Mouse (Mus musculus): ENCODE data around the gene Insrr.
"Not testable (repeated sequence)": the region's sequence is repeated elsewhere in the genome, so short reads cannot be mapped to it uniquely, and the experiment has no call there.

Gene Insrr

DNA sequence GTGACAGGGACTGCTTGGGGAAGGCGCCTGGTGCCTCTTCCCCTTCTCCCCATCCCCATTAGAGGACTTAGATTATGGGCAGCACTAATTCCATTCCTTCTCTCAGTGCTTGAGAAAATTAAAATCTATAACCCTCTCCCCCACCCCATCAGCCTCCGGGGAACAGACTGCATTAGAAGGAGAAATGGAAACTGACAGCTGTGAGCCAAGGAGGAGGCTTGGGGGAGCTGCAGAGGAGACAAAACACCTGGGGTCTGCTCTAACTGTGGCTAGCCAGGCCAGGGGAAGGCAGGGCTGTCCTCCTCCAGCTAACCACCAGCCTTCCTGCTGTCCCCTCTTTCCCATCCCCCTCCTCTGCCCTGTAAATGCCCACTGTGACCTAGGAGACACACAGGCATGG lies 17.7 kb upstream of the Insrr start:
- DNase-seq: no peak

DNA sequence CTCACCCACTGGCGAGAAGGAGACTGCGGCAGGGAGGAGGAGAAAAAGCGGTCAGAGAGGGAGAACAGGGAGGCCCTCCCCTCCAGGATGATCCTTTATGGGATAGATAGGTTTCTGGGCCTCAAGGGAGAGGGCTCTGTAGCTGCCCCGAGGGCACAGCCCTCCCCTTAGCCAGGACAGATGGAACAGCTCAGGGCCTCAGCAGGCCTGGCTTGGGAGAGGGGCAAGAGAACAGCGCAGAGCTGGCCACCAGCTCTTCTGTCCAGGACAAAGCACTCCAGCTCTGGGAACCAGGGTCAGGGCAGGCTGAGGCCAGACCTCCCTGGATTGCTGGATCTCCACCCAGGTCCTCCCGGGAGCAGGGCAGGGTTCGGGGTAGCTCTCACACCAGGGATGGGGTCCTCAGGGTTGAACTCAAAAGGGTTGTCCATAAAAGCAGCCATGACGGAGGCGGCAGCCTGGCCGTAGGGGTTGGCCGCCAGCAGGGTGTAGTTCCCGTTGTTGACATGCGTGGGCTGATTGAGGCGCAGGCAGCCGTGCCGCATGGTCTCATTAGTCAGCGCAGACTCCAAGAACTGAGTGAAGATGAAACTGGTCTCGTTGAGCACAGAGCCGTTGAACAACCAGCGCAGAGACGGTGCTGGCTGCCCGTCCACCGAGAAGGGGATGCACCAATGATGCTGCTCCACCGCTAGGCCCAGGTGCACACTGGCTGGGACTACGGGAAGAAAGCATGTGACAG lies 13.3 kb upstream of the Insrr start:
- no peak for DNase-seq

DNA sequence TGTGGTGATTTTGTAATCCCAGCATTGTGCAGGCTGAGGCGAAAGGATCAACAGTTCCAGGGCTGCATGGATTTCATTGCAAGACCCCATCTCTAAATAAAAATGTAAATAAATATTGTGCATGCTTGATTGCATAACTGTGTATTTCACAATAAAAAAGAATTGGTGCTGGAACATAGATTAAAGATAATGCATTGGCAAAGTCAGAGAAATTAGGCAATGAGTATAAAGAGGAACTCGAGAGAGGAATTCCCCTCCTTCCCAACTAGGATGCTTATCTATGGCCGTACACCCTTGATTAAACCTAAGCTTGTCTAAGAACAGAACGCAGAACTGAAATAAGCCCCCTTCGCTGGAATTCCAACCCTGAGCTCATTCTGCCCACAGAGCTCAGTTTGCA lies 11.6 kb upstream of the Insrr start:
- no peak for DNase-seq

DNA sequence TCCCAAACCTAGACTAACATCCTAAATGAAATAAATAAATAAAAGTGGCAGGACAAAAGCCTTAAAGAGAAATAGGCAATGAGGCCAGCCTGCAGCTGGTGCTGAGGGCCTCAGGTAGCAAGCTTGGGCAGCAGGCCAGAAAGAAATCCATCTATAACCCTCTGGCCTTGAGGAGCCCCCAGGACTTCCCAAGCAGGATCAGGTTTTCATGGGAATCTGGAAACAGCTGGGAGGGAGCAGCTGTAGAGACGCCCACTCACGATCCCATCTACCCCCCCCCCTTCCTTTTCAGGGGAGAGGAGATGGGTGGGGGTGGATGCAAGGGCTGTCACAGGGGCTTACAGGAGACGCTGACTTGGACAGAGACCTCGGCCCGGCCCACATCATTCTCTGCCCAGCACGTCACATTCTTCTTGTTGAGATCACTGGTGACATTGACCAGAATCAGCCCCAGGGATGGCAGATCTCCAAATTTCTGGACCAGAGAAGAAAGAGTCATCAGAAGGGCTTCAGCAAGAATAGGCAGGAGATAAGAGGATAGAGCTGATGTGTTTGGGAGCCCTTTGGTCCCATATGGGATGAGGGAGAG lies 11.0 kb upstream of the Insrr start:
- DNase-seq: no peak

DNA sequence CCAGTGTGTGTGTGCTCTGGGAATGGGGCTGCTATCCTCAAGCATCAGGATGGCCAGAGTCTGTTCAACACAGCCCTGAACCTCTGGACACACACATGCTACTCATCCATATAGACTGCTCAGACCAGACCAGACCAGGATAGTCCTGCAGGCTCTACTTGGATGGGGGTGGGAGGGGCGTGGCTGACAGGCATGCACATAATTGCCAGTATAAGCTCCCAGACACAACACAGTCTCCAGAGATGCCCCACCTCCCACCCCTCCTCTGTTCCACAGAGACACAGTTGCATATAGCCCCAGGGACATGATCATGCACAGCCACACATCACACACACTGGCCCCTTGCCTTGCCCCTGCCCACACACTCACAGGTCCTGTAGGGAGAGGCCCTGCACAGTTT lies 7.5 kb upstream of the Insrr start:
- no peak for DNase-seq

DNA sequence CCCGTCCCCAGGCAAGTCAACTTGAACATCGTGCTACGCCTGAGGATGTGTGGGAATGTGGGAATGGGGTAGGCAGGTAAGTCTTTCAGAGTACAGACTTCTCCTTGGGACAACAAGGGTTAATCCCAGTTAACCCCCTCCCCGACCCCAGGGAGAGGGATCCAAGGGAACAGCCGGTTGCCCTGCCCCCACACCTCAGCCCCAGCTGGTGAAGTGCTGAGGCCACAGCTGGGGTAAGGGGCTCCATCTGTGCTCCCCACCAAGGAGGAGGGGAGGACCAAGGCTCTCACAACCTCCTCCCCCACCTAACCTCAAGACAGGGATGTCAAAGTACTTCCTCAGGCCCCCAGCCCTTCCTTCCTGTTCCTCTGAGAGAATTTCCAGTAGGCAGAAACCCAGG lies 7.0 kb upstream of the Insrr start:
- DNase-seq: no peak

DNA sequence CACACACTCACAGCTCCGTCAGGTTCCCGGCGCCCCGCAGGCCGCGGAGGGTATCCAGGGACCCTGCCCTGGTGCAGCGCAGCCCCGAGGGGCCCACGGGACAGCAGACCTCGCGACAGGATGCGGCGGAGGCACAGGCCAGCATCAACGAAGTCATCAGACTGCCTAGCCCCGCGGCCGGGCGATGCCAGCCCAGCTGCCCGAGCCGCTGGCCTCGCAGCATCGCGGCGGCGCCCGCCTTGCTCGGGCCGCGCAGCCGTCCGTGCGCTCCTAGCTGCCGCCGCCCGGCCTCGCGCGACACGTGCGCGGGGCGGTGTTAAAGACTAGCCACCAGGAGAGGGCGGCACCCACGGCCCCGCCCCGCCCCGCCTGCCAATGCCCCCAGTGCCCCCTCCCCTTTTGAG lies 1.8 kb upstream of the Insrr start, which contains the start of gene Ntrk1:
Ntrk1 (minus strand) TSS at position 241 of the 404 bp plus-strand sequence.
- no peak for DNase-seq

DNA sequence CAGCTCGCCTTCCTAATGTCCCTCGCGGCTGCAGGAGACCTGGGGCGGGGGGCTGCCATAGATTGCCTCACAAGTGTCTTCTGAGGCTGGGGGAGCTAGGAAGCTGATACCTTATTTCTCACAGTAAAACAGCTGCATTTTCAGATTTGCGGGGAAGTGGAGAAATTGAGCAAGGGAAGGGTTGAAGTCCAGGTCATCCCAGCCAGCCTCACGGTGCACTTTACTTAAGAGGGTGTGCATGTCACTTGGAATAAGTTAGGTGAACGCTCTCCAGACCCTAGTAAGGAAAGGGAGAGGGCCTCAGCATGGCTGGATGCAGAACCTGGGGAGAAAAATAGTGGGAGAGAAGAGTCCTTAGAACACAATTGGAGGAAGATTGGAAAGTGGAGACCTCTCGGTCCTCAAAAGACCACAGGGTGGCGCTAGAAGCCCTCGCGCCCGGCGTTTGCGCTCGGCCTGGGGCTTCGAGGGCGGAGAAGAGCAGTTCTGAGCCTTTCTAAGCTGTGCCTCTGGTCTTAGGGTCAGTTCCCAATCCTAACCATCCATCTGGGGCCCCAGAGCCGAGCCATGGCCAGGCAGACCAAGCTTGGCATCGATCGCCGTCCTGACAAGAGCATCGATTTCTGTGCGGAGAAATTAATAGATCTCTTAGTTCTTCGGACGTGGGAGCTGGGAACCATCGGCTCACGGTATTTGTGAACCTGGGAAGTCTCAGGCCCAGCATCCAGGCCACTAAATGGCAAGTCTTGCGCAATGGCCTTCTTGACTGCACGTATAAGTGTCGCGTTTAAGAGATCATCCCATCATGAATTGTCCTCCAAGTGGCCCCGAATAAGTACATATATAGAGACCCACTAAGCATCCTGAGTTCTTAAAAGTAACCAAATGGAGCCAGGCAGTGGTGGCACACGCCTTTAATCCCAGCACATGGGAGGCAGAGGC lies 1.1 kb upstream of the Insrr start:
- peak in 1 of 2 experiments; percentile 41 for DNase-seq

DNA sequence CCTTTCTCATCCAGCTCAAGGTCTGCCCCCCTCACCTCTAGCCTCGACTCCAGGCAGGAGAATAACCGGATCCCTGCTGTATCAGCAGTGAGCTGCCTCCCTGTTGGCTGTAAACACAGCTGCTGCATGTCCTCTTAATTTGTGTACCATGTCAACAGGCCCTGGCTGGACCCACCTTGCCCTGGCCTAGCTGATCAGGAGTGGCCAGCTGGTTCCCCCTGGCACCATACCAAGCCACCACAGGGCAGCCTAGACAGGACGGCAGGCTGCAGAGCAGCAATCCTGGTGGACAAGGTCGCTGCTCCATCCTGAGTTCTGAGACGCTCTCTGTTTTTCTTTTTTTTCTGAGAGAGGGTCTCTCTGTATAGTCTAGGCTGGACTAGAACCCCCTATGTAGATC lies 4.9 kb downstream of the Insrr start:
- DNase-seq: no peak

DNA sequence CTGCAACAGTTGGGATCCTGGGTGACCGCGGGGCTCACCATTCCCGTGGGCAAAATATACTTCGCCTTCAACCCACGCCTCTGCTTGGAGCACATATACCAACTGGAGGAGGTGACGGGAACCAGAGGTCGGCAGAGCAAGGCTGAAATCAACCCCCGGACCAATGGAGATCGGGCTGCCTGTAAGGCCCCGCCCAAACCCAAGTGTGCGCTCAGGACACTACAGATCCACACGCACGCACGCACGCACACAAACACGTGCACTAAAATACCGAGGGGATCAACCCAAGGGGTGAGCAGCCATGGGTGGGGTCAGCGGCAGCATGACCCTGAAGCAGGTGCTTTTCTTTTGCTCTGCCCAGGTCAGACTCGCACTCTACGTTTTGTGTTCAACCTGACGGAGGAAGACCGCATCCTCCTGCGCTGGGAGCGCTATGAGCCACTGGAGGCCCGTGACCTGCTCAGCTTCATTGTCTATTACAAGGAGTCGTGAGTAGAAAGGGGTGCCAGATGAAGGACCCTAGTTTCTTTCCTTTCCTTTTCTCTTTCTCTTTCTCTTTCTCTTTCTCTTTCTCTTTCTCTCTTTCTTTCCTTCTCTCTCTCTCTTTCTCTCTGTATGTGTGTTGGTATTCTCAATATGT lies 7.4 kb downstream of the Insrr start:
- DNase-seq: peak in 1 of 2 experiments; percentile 8

DNA sequence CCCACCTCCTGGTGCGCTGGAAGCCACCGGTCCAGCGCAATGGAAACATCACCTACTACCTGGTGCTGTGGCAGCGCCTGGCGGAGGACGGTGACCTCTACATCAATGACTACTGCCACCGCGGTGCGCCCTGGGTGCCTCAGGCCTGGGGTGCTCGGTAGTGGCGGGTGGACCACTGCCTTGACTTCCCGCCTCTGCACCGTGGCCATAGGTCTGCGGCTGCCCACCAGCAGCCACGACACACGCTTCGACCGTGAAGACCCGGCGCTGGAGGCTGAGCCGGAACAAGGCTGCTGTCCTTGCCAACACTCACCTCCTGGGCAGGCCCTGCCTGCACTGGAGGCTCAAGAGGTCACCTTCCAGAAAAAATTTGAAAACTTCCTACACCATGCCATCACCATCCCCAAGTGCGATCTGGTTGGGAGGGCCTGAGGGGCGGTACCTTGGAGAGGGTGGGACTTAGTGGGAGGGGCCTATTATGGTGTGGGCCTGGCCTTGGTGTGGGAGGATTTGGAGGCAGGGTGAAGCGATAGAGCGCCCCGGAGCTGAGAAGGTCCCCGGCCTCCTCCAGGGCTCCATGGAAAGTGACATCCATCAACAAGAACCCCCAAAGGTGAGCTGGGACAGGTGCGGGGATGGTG lies 12.7 kb downstream of the Insrr start:
- DNase-seq: no peak

DNA sequence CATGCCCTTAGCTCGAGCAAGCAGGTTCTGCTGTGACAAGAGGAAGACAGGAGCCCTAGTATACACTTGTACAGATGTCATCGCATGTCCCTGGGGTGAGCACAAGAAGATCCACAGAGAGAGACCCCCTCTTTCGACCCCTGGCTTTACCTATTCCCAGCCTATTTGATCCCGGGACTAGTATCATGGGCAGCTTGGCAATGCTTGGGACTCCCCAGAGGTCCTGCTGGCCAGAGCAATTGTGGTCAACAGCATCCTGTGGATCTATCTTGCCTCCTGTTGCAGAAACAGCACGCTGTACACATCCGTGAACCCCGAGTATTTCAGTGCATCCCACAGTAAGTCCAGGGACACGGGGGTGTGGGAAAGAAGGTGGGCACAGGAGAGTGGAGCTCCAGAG lies 14.5 kb downstream of the Insrr start:
- no peak for DNase-seq

DNA sequence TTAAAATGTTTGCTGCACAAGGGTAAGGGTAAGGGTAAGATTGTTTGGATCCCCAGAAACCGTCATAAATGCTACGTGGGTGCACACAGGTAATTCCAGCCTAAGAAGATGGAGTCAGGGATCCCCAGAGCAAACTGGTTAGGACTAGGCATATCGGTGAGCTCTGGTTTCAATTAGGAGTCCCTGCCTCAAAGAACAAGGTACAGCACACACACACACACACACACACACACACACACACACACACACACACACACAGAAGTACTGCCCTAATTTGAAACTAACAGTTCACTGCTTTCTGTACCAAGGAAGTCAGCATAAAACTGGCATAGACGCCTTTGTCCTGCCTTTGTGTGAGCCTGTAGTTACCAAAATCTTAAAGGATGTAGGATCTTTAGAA lies 15.7 kb downstream of the Insrr start:
- no peak for DNase-seq

DNA sequence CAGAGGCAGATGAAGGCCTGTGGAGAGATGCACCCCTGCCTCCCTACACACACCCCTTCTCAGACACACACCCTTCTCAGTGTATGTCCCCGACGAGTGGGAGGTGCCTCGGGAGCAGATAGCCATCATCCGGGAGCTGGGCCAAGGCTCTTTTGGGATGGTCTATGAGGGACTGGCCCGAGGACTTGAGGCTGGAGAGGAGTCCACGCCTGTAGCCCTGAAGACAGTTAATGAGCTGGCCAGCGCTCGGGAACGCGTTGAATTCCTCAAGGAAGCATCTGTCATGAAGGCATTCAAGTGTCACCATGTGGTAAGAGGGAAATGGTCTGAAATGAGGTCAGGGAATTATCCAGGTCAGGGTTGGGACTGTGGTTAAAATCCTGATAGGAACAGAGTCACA lies 16.1 kb downstream of the Insrr start:
- no peak for DNase-seq

DNA sequence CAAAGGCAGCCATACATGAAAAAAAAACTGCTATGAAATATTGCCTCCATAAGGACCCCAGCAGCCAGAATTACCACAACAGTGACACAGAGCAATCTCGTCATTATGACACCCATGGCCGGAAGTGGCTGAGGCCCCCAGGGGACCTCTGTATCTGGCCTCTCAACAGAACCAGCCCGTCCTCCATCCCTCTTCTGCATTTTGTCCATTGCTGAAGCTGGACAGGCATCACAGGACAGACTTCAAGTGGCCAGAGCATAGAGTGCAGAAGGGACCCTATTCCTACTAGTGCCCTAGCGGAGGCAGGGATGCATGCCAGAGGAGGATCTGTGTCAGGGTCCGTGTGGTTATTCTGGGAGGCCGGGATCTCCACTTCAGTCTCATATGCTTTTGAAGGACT lies 19.4 kb downstream of the Insrr start:
- DNase-seq: no peak

DNA sequence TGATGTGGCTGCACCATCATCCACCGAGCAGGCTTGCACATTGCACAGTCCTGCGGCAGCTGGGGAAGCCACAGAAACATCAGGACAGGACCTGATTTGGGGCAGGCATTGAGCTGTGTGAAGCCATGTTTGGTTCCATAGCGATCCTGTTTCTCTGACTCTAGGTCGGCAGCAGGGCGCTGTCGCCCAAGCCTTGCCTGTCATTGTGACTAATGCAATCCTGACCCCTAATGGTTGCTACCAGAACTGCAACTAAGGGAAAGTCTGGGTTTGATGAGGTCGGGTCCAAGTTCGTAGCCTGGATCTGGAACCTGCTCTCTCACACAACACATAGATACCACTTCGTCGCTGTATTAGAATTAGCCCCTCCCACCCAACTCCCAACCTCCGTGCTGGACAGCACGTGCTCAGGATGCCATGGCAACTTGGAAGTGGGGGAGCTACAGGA lies 19.9 kb downstream of the Insrr start:
- peak in 1 of 2 experiments; percentile 69 for DNase-seq

DNA sequence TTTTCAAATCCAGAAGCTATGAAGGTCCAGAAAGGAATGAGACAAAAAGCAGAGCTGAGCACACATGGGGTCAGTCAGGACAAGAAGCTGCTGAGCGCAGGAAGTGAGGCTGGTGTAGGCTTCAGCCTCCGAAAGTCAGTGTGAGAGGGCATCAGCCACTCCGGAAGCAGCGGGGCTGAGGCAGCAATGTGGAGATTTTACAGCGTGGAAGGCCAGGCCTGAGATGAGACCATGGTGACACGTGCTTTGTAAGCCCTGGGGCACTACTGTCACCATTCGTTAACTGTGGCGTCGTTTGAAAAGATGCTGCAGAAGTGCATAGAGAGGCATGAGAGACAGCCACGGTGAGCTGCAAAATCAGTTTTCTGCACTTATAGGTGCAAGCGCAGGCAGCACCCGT lies 21.5 kb downstream of the Insrr start:
- DNase-seq: no peak

DNA sequence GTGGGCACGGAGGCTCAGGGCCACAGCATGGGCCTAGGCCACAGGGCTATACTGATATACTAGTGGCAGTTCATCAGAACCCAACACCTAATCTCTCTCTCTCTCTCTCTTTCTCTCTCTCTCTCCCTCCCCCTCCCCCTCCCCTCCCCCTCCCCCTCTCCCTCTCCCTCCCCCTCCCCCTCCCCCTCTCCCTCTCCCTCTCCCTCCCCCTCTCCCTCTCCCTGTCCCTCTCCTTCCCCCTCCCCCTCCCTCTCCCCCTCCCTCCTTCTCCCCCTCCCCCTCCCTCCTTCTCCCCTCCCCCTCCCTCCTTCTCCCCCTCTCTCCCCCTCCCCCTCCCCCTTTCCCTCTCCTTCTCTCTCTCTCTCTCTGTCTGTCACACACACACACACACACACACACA lies 27.5 kb downstream of the Insrr start, which contains the start of gene Pear1:
Pear1 (minus strand) TSS at position 101 of the 400 bp plus-strand sequence.
- DNase-seq: not testable (repeated sequence)

DNA sequence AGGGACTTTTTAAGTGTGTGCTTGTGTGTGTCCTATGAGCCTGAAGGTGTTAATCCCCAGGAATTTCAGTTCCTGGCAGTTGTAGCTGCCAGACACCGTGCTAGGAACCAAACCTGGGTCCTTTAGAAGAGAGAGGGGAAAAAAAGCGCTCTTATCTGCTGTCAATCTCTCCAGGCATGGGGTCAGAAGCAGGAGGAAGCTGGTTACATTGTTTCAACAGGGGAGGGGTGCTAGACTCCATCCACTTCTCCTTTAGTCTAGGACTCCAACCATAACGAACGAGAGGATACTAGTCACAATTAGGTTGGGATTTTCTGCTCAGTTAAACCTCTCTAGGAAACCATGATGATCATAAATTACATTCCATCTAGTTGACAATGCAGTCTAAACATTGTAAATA lies 31.7 kb downstream of the Insrr start:
- no peak for DNase-seq

DNA sequence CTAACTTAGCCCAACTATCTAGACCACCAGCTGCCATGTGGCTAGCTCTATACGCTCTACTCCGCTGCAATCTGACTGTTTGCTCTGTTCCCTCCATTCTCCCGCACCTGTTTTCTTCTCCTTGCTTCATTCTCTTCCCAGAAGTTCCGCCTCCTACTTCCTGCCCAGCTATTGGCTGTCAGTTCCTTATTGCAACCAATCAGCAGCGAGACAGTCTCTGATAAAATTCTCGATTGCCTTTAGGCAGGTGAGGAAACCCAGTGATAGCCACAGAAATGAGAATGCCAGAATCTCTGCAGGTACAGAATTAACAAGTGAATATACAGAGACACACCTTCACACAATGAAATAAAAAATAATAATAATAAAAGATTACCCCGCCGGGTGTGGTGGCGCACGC lies 32.3 kb downstream of the Insrr start:
- no peak for DNase-seq

DNA sequence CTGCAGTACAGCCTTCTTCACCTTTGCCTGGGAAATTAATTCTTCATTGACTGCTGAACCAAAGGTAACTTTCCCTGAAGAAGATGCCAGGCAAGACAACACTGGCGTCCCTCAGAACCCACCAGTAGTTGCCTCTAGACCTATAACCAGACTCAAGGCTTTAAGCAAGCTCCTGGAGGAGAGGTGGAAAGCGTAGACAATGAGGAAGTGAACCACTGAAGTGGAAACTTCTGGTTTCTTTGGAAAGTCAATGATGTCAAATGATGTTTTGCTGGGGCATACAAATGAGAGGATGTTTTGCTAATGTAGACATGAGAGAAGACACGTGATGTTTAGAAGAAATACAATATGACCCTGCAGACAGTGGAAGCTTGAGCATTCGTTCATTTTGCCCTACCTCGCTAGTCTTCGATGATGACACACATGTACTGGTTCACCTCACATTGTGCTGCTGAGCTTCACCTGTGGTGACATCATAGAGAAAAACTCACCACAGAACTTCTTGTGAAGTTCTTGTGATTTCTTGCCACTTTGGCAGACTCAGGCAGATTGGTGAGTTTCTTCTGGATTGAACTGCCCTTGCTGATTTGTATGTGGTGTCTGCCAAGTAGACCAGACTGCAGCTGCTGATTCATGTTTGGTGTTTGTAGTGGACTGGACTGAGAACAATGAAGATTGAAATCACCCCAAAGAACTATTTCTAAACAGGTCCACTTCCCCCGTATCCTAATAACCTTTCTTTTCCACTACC lies 35.5 kb downstream of the Insrr start:
- no peak for DNase-seq

DNA sequence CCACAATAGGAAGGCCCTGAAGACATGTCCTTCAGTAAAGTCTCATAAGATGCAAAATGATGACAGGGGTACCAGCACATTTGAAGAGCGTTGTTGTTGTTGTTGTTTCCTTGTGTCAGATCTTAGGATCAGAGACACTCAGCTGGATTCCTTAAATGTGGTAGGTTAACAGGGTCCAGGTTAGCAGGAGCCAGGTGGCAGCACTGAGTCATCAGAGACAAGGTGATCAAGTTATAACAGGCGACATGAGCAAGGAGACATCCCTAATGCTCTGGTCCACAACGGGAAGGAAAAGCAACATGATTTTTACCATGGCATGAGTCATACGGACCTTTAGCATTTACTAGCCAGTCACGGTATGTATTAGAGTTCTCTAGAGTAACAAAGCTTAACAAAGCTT lies 36.7 kb downstream of the Insrr start:
- peak in 1 of 2 experiments; percentile 37 for DNase-seq

Data from spleen, adult 18-20 months (tissue).